Mouse (Mus musculus) retina, postnatal 1 day (tissue): ENCODE measurements around the gene Lct.
"Not testable (repeated sequence)": the region's sequence is repeated elsewhere in the genome, so short reads cannot be mapped to it uniquely, and the experiment has no call there.

Experiments
- DNase-seq: peaks from one replicate; pipeline ENCODE4 v3.0.0-alpha.2; 2012

Lct gene

DNA sequence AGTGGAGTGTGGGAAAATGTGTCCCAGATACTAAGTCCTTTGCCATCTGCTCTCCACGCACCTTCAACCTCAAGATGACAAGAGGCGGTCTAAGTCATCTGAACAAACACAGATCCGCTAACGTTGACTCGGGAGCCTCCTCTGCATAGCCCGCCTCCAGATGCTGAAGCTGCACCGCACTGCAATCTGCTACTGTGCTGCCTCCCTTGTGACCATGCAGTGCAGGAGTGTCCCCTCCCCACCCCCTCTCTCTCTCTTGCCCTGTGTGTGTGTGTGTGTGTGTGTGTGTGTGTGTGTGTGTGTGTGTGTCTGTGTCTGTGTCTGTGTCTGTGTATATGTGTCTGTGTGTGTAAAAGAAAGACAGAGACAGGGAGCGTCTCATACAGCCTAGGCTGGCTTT lies 32.8 kb downstream of the Lct start:
- DNase-seq = peak; percentile 50

GRCm38 (mm10) chr1:128293524-128293923 lies 34.6 kb downstream of the Lct start:
- DNase-seq = no peak

- DNase-seq = peak; percentile 17
Measured at GRCm38 (mm10) chr1:128290295-128290694, 37.8 kb downstream of the Lct start.

GRCm38 (mm10) chr1:128285136-128285535 lies 43.0 kb downstream of the Lct start:
- no peak for DNase-seq

DNA sequence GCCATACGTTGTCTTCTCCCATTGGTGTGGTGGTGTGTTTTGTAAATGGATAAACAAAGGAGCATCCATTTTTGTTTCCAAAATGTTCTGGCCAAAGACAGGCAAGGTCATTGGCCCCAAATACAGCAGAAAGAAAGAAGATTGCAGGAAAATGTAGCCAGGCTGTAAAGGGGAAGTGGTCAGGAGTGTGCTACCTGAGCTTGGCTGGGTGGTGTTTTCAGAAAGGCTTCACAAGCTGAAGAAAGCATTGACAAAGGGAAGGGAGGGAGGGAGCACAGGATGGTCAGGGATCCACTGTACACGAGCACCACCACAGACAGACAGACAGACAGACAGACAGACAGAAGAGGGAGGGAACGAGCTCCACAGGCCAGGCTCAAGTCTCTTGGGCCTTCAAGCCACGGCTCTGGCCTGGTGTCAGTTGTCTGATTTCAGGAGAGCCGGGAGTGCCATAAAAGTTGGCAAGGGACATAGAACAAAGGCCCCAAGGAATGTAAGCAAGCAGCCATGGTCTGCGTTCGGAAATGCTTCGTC lies 43.9 kb downstream of the Lct start:
- no peak for DNase-seq

GRCm38 (mm10) chr1:128282924-128283323 lies 45.2 kb downstream of the Lct start:
- no peak for DNase-seq

DNA sequence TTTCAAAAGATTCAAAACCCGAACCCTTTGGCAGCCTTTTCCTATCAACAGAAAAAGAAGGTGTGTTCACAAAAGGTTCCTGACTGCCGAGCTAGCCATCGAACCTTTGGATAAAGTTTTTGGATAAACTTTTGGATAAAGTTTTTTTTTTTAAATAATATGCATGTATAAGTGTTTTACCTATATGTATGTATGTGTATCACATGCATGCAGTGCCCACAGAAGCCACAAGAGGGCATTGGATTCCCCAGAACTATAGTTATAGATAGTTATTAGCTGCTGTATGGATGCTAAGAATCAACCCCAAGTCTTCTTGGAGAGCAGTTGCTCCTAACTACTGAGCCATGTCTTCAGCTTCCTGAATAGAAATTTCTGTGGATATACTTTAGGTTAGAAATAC lies 46.4 kb downstream of the Lct start:
- no peak for DNase-seq

GRCm38 (mm10) chr1:128278563-128278962 lies 49.6 kb downstream of the Lct start:
- no peak for DNase-seq

DNA sequence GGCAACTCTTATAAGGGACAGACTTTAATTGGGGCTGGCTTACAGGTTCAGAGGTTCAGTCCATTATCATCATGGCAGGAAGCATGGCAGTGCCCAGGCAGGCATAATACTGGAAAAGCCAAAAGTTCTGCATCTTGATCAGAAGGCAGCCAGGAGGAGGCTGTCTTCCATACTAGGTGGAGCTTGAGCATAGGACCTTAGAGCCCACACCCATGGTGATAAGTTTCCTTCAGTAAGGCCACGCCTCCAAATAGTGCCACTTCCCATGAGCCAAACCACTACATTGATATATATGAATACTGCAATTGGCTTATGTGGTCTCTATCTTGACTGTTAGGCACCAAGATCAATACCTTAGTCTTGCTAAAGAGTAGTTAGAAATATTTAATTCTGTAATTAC lies 52.2 kb downstream of the Lct start:
- DNase-seq = no peak

- DNase-seq = no peak
Measured at GRCm38 (mm10) chr1:128270731-128271130, 57.4 kb downstream of the Lct start.

GRCm38 (mm10) chr1:128267061-128267460 lies 61.1 kb downstream of the Lct start:
- DNase-seq = not testable (repeated sequence)

DNA sequence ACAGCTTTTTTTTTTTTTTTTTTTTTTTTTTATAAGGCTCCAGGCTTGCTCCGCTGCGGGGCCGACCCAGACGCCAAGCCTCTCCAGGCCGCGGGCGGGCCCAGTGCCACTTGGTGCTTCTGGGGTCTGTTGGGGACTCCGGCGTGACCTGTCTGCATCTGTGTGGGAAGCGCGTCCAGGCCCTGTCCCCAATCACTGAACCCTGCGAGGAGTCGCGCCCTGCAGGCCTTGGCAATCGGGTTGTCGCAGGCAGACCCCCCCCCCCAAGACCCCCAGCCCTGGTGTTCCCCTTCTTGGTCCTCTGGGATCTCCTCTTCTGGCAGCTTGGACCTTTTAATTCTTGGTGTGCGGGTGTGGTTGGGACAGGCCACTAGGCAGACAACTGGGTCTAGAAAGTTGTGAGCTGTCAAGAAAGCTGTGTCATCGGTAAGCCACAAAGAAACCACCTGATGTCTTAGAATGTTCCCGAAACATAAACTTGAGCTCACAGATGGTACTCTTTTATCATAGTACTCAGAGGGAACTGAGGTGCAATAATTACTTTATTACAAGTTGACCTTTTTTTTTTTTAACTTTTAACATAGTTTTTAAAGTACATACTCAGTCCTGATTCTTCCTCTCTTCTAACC lies 83.3 kb downstream of the Lct start:
- no peak for DNase-seq

GRCm38 (mm10) chr1:128243996-128244726 lies 84.0 kb downstream of the Lct start:
- peak; percentile 98 for DNase-seq

- no peak for DNase-seq
Measured at GRCm38 (mm10) chr1:128243627-128243995, 84.5 kb downstream of the Lct start, which contains the start of gene Ubxn4. TSS of gene Ubxn4 (plus strand) at chr1:128243964.

GRCm38 (mm10) chr1:128235181-128235580 lies 92.9 kb downstream of the Lct start:
- DNase-seq = no peak
